Mouse (Mus musculus): ENCODE measurements around the gene Agpat1. TPM values are rescaled to one million over a fixed set of nuclear protein-coding genes. Genes with fewer than 3 reads are reported as not detected.
A peak's percentile ranks its signal among the peaks of the same experiment; 100 is the strongest.

The Agpat1 gene
- total RNA-seq, 2 experiments from 2014 or later: 56.3 to 57.9 TPM

GRCm38 (mm10) chr17:34627943-34628643, 24.0 kb downstream of the Agpat1 start, which contains the start of gene Ppt2:
Gene Ppt2, minus strand, starts transcription at chr17:34628510.
- intact Hi-C loops (cut with DNase I): loop anchor here (2.0 to 10.0 kb wide), 2 partner anchors 15 to 87 kb away; no protein-coding TSS in a partner anchor
- peak; percentile 64 to 67 for DNase-seq

GRCm38 (mm10) chr17:34628644-34628967, 24.5 kb downstream of the Agpat1 start:
- DNase-seq: no peak
- intact Hi-C loops (cut with DNase I): loop anchor here (2.0 to 10.0 kb wide), 2 partner anchors 14 to 86 kb away; no protein-coding TSS in a partner anchor

GRCm38 (mm10) chr17:34629221-34629751, 25.2 kb downstream of the Agpat1 start, which contains the start of gene Prrt1:
Gene Prrt1, plus strand, starts transcription at chr17:34629533.
- intact Hi-C loops (cut with DNase I): loop anchor here (2.0 to 10.0 kb wide), 2 partner anchors 14 to 86 kb away; no protein-coding TSS in a partner anchor
- DNase-seq: no peak

GRCm38 (mm10) chr17:34629796-34630603, 25.9 kb downstream of the Agpat1 start:
- intact Hi-C loops (cut with DNase I): loop anchor here (2.0 to 10.0 kb wide), 2 partner anchors 13 to 85 kb away; no protein-coding TSS in a partner anchor

GRCm38 (mm10) chr17:34630761-34631301, 26.8 kb downstream of the Agpat1 start:
- no peak for DNase-seq
- intact Hi-C loops (cut with DNase I): no loop called here

More at GRCm38 (mm10) chr17:34629796-34630603, 25.9 kb downstream of the Agpat1 start:
- DNase-seq: no peak

GRCm38 (mm10) chr17:34631647-34632046, 27.6 kb downstream of the Agpat1 start:
- intact Hi-C loops (cut with DNase I): no loop called here
- DNase-seq: no peak

- intact Hi-C loops (cut with DNase I): no loop called here
- peak; percentile 69 to 78 for DNase-seq
Observed at GRCm38 (mm10) chr17:34632261-34632691, 28.2 kb downstream of the Agpat1 start.

GRCm38 (mm10) chr17:34635671-34636070, 31.6 kb downstream of the Agpat1 start:
- intact Hi-C loops (cut with DNase I): no loop called here
- DNase-seq: no peak

- DNase-seq: no peak
- intact Hi-C loops (cut with DNase I): no loop called here
Observed at GRCm38 (mm10) chr17:34637459-34637858, 33.4 kb downstream of the Agpat1 start.

GRCm38 (mm10) chr17:34639461-34640255, 35.6 kb downstream of the Agpat1 start:
- no peak for DNase-seq
- intact Hi-C loops (cut with DNase I): no loop called here

- intact Hi-C loops (cut with DNase I): no loop called here
Observed at GRCm38 (mm10) chr17:34640778-34641601, 36.9 kb downstream of the Agpat1 start.

GRCm38 (mm10) chr17:34641945-34642344, 37.9 kb downstream of the Agpat1 start:
- intact Hi-C loops (cut with DNase I): loop anchor here (2.0 kb wide), 1 partner anchor 13 kb away; the partner anchor contains the start of genes Ppt2 and Prrt1
- no peak for DNase-seq

More at GRCm38 (mm10) chr17:34640778-34641601, 36.9 kb downstream of the Agpat1 start:
- peak; percentile 61 to 62 for DNase-seq

- DNase-seq: no peak
- intact Hi-C loops (cut with DNase I): loop anchor here (2.0 kb wide), 1 partner anchor 15 kb away; the partner anchor contains the start of genes Ppt2 and Prrt1
Observed at GRCm38 (mm10) chr17:34643379-34643778, 39.3 kb downstream of the Agpat1 start.

- intact Hi-C loops (cut with DNase I): loop anchor here (2.0 kb wide), 1 partner anchor 15 kb away; the partner anchor contains the start of genes Ppt2 and Prrt1
Observed at GRCm38 (mm10) chr17:34643944-34644343, 39.9 kb downstream of the Agpat1 start.

GRCm38 (mm10) chr17:34644608-34645007, 40.5 kb downstream of the Agpat1 start, which contains the start of gene Fkbpl:
Gene Fkbpl, plus strand, starts transcription at chr17:34644764.
- intact Hi-C loops (cut with DNase I): no loop called here
- DNase-seq: peak; percentile 92 to 97

More at GRCm38 (mm10) chr17:34643944-34644343, 39.9 kb downstream of the Agpat1 start:
- DNase-seq: no peak

GRCm38 (mm10) chr17:34645256-34645829, 41.3 kb downstream of the Agpat1 start:
- intact Hi-C loops (cut with DNase I): no loop called here
- no peak for DNase-seq

- DNase-seq: no peak
- intact Hi-C loops (cut with DNase I): no loop called here
Observed at GRCm38 (mm10) chr17:34645831-34646511, 41.9 kb downstream of the Agpat1 start.

Measured in heart, postnatal 14 days (tissue).